Mouse (Mus musculus) spleen, postnatal 4 days (tissue): ENCODE data around the gene Acin1.
A peak's percentile ranks its signal among the peaks of the same experiment; 100 is the strongest.

Experiments
- DNase-seq, 2 experiments: peaks; one replicate each; pipeline ENCODE4 v3.0.0; 2022; ENCODE audit warnings: low spot score in 2 of 2

The Acin1 gene

GRCm38 (mm10) chr14:54609245-54609644, 77.5 kb downstream of the Acin1 start:
- no peak for DNase-seq

- DNase-seq, result no peak
These were observed 79.5 kb downstream of the Acin1 start for GRCm38 (mm10) chr14:54607226-54607625.

GRCm38 (mm10) chr14:54605752-54606321, 80.9 kb downstream of the Acin1 start, which contains the start of gene 4931414P19Rik:
Gene 4931414P19Rik (minus strand): TSS chr14:54605993.
- peak; percentile 84 to 94 for DNase-seq

GRCm38 (mm10) chr14:54603686-54604085, 83.0 kb downstream of the Acin1 start:
- DNase-seq, result no peak

GRCm38 (mm10) chr14:54603038-54603654, 83.6 kb downstream of the Acin1 start:
- peak; percentile 94 to 95 for DNase-seq

- no peak for DNase-seq
These were observed 84.1 kb downstream of the Acin1 start for GRCm38 (mm10) chr14:54602613-54603012.

GRCm38 (mm10) chr14:54601601-54602000, 85.1 kb downstream of the Acin1 start:
- DNase-seq, result no peak

- no peak for DNase-seq
These were observed 89.6 kb downstream of the Acin1 start for GRCm38 (mm10) chr14:54597084-54597483.

- no peak for DNase-seq
These were observed 91.9 kb downstream of the Acin1 start for GRCm38 (mm10) chr14:54594631-54595414.

- no peak for DNase-seq
These were observed 92.7 kb downstream of the Acin1 start for GRCm38 (mm10) chr14:54594055-54594454.

- DNase-seq, result no peak
These were observed 94.3 kb downstream of the Acin1 start for GRCm38 (mm10) chr14:54592319-54592934.
